Mouse (Mus musculus): Measurements from ENCODE around the gene Rarres2. TPM values are rescaled to one million over a fixed set of nuclear protein-coding genes. Genes with fewer than 3 reads are reported as not detected.

The Rarres2 gene
- total RNA-seq, 2 experiments from 2014 or later, result 0.05 TPM; not detected in 1

GRCm38 (mm10) chr6:48582037-48582436 is 9.4 kb upstream of the Rarres2 start:
- peak; percentile 73 for ATAC-seq (replicated peaks; ENCODE audit: low FRiP score, low TSS enrichment, poor library complexity, severe bottlenecking)

- no peak for ATAC-seq (replicated peaks; ENCODE audit: low FRiP score, low TSS enrichment, poor library complexity, severe bottlenecking)
Measured at GRCm38 (mm10) chr6:48581257-48581656, 8.7 kb upstream of the Rarres2 start.

GRCm38 (mm10) chr6:48579215-48579648 is 6.6 kb upstream of the Rarres2 start:
- no peak for ATAC-seq (replicated peaks; ENCODE audit: low FRiP score, low TSS enrichment, poor library complexity, severe bottlenecking)

- no peak for ATAC-seq (replicated peaks; ENCODE audit: low FRiP score, low TSS enrichment, poor library complexity, severe bottlenecking)
Measured at GRCm38 (mm10) chr6:48578736-48579135, 6.1 kb upstream of the Rarres2 start.

GRCm38 (mm10) chr6:48573981-48574380 is 1.4 kb upstream of the Rarres2 start:
- ATAC-seq (replicated peaks; ENCODE audit: low FRiP score, low TSS enrichment, poor library complexity, severe bottlenecking), result no peak

GRCm38 (mm10) chr6:48573280-48573679 is 691 bp upstream of the Rarres2 start:
- no peak for ATAC-seq (replicated peaks; ENCODE audit: low FRiP score, low TSS enrichment, poor library complexity, severe bottlenecking)

- no peak for ATAC-seq (replicated peaks; ENCODE audit: low FRiP score, low TSS enrichment, poor library complexity, severe bottlenecking)
Measured at GRCm38 (mm10) chr6:48572014-48572413, 575 bp downstream of the Rarres2 start.

GRCm38 (mm10) chr6:48569065-48569807 is 3.4 kb downstream of the Rarres2 start:
- no peak for ATAC-seq (replicated peaks; ENCODE audit: low FRiP score, low TSS enrichment, poor library complexity, severe bottlenecking)

- peak; percentile 67; the same call in 1 of the 2 replicates for ATAC-seq (replicated peaks; ENCODE audit: low FRiP score, low TSS enrichment, poor library complexity, severe bottlenecking)
Measured at GRCm38 (mm10) chr6:48568036-48568984, 4.3 kb downstream of the Rarres2 start.

- ATAC-seq (replicated peaks; ENCODE audit: low FRiP score, low TSS enrichment, poor library complexity, severe bottlenecking), result no peak
Measured at GRCm38 (mm10) chr6:48566312-48566711, 6.3 kb downstream of the Rarres2 start.

GRCm38 (mm10) chr6:48565693-48566310 is 6.8 kb downstream of the Rarres2 start:
- no peak for ATAC-seq (replicated peaks; ENCODE audit: low FRiP score, low TSS enrichment, poor library complexity, severe bottlenecking)

- no peak for ATAC-seq (replicated peaks; ENCODE audit: low FRiP score, low TSS enrichment, poor library complexity, severe bottlenecking)
Measured at GRCm38 (mm10) chr6:48555956-48556355, 16.6 kb downstream of the Rarres2 start.

- ATAC-seq (replicated peaks; ENCODE audit: low FRiP score, low TSS enrichment, poor library complexity, severe bottlenecking), result peak; percentile 39
Measured at GRCm38 (mm10) chr6:48555104-48555890, 17.3 kb downstream of the Rarres2 start.

- peak; percentile 94 for ATAC-seq (replicated peaks; ENCODE audit: low FRiP score, low TSS enrichment, poor library complexity, severe bottlenecking)
Measured at GRCm38 (mm10) chr6:48554280-48555103, 18.1 kb downstream of the Rarres2 start, which contains the start of gene Lrrc61. Gene Lrrc61 (plus strand): TSS chr6:48554796.

- ATAC-seq (replicated peaks; ENCODE audit: low FRiP score, low TSS enrichment, poor library complexity, severe bottlenecking), result no peak
Measured at GRCm38 (mm10) chr6:48553819-48554218, 18.8 kb downstream of the Rarres2 start.

- peak; percentile 51 for ATAC-seq (replicated peaks; ENCODE audit: low FRiP score, low TSS enrichment, poor library complexity, severe bottlenecking)
Measured at GRCm38 (mm10) chr6:48552918-48553317, 19.7 kb downstream of the Rarres2 start.

- ATAC-seq (replicated peaks; ENCODE audit: low FRiP score, low TSS enrichment, poor library complexity, severe bottlenecking), result no peak
Measured at GRCm38 (mm10) chr6:48548314-48548713, 24.3 kb downstream of the Rarres2 start.

- no peak for ATAC-seq (replicated peaks; ENCODE audit: low FRiP score, low TSS enrichment, poor library complexity, severe bottlenecking)
Measured at GRCm38 (mm10) chr6:48546858-48547257, 25.7 kb downstream of the Rarres2 start.
